Mouse (Mus musculus): ENCODE measurements around the gene Cacna1a. TPM values are rescaled to one million over a fixed set of nuclear protein-coding genes. Genes with fewer than 3 reads are reported as not detected.

Cacna1a gene
- total and polyA plus RNA-seq, 2 experiments from 2014 or later: 16.5 to 70.5 TPM

GRCm38 (mm10) chr8:84594099-84594780 lies 206.0 kb downstream of the Cacna1a start:
- Histone ChIP-seq H3K9me3 (ENCODE audit: low read length) (no peaks in the 10 kb centered on the region), H3K9ac (replicated peaks; ENCODE audit: low read length) (0 out of 2 replicates have a peak overlapping the region, but pooled peaks have one; percentile 5), H3K27me3 (ENCODE audit: insufficient read depth, low read length) (no peaks in the 10 kb centered on the region), H3K36me3 (ENCODE audit: insufficient read depth, low read length) (0 out of 2 replicates have a peak, but pooled peaks cover 9% of the 10 kb centered on the region), H3K4me2 (ENCODE audit: low read depth, low read length) (no peak overlapping the region), H3K4me1 (ENCODE audit: insufficient read depth, low read length) (no peaks in the 10 kb centered on the region), H3K27ac (peak overlapping the region; percentile 65), H3K4me3 (ENCODE audit: low read length) (no peak overlapping the region)
- ATAC-seq: peak; percentile 54
- WGBS: 57% methylated on average over 9 of the region's 9 CpGs
- DNase-seq (ENCODE audit: low spot score): peak; percentile 90
- peak; percentile 91 for TF ChIP-seq CTCF (IDR thresholded peaks at IDR 0.05; ENCODE audit: low read depth)

GRCm38 (mm10) chr8:84595648-84596047 lies 207.4 kb downstream of the Cacna1a start:
- no peak overlapping the region for H3K4me2 ChIP-seq (ENCODE audit: low read depth, low read length)
- WGBS: 21% methylated on average over 9 of the region's 9 CpGs
- no peak for ATAC-seq

GRCm38 (mm10) chr8:84599401-84599800 lies 211.2 kb downstream of the Cacna1a start:
- 87% methylated on average over 1 of the region's 1 CpGs for WGBS
- TF ChIP-seq CTCF (IDR thresholded peaks at IDR 0.05; ENCODE audit: low read depth): no peak
- DNase-seq (ENCODE audit: low spot score) (no peak), ATAC-seq (no peak)
- H3K27ac ChIP-seq: no peak overlapping the region
- peaks cover 3% of the 10 kb centered on the region; the same call in 1 of the 2 replicates for H3K36me3 ChIP-seq (ENCODE audit: insufficient read depth, low read length)
- no peak overlapping the region for H3K4me2 ChIP-seq (ENCODE audit: low read depth, low read length)
- no peak overlapping the region for H3K9ac ChIP-seq (replicated peaks; ENCODE audit: low read length)
- peaks cover 13% of the 10 kb centered on the region; the same call in 1 of the 2 replicates for H3K4me1 ChIP-seq (ENCODE audit: insufficient read depth, low read length)
- no peaks in the 10 kb centered on the region for H3K9me3 ChIP-seq (ENCODE audit: low read length)
- H3K27me3 ChIP-seq (ENCODE audit: insufficient read depth, low read length): no peaks in the 10 kb centered on the region
- H3K4me3 ChIP-seq (ENCODE audit: low read length): no peak overlapping the region

More at GRCm38 (mm10) chr8:84595648-84596047, 207.4 kb downstream of the Cacna1a start:
- peak; percentile 77 for TF ChIP-seq CTCF (IDR thresholded peaks at IDR 0.05; ENCODE audit: low read depth)
- Histone ChIP-seq H3K9me3 (ENCODE audit: low read length) (no peaks in the 10 kb centered on the region), H3K4me1 (ENCODE audit: insufficient read depth, low read length) (peaks cover 7% of the 10 kb centered on the region; the same call in 1 of the 2 replicates), H3K4me3 (ENCODE audit: low read length) (no peak overlapping the region), H3K9ac (replicated peaks; ENCODE audit: low read length) (no peak overlapping the region), H3K27me3 (ENCODE audit: insufficient read depth, low read length) (no peaks in the 10 kb centered on the region), H3K27ac (no peak overlapping the region), H3K36me3 (ENCODE audit: insufficient read depth, low read length) (0 out of 2 replicates have a peak, but pooled peaks cover 5% of the 10 kb centered on the region)
- peak; percentile 75 for DNase-seq (ENCODE audit: low spot score)

- TF ChIP-seq CTCF (IDR thresholded peaks at IDR 0.05; ENCODE audit: low read depth): no peak
- peaks cover 3% of the 10 kb centered on the region; the same call in 1 of the 2 replicates for H3K36me3 ChIP-seq (ENCODE audit: insufficient read depth, low read length)
- H3K9me3 ChIP-seq (ENCODE audit: low read length): no peaks in the 10 kb centered on the region
- DNase-seq (ENCODE audit: low spot score) (no peak), ATAC-seq (peak; percentile 32)
- no peaks in the 10 kb centered on the region for H3K27me3 ChIP-seq (ENCODE audit: insufficient read depth, low read length)
- peak overlapping the region; percentile 22; the same call in 1 of the 2 replicates for H3K9ac ChIP-seq (replicated peaks; ENCODE audit: low read length)
- no peak overlapping the region for H3K4me3 ChIP-seq (ENCODE audit: low read length)
- H3K4me2 ChIP-seq (ENCODE audit: low read depth, low read length): peak overlapping the region; percentile 47
- peaks cover 13% of the 10 kb centered on the region; the same call in 1 of the 2 replicates for H3K4me1 ChIP-seq (ENCODE audit: insufficient read depth, low read length)
- no peak overlapping the region for H3K27ac ChIP-seq
- 18% methylated on average over 26 of the region's 26 CpGs for WGBS
These were observed 212.2 kb downstream of the Cacna1a start for GRCm38 (mm10) chr8:84600311-84600907.

- no peak overlapping the region for H3K4me3 ChIP-seq (ENCODE audit: low read length)
- peak overlapping the region; percentile 13; the same call in 1 of the 2 replicates for H3K4me2 ChIP-seq (ENCODE audit: low read depth, low read length)
- H3K4me1 ChIP-seq (ENCODE audit: insufficient read depth, low read length): peaks cover 13% of the 10 kb centered on the region; the same call in 1 of the 2 replicates
- no peaks in the 10 kb centered on the region for H3K27me3 ChIP-seq (ENCODE audit: insufficient read depth, low read length)
- no peak for DNase-seq (ENCODE audit: low spot score)
- no peak overlapping the region for H3K9ac ChIP-seq (replicated peaks; ENCODE audit: low read length)
- no peak overlapping the region for H3K27ac ChIP-seq
- no peak for ATAC-seq
- WGBS: 17% methylated on average over 19 of the region's 19 CpGs
- no peaks in the 10 kb centered on the region for H3K9me3 ChIP-seq (ENCODE audit: low read length)
- TF ChIP-seq CTCF (IDR thresholded peaks at IDR 0.05; ENCODE audit: low read depth): no peak
- peaks cover 3% of the 10 kb centered on the region; the same call in 1 of the 2 replicates for H3K36me3 ChIP-seq (ENCODE audit: insufficient read depth, low read length)
These were observed 213.0 kb downstream of the Cacna1a start for GRCm38 (mm10) chr8:84601221-84601751.

- H3K27ac ChIP-seq: no peak overlapping the region
- no peaks in the 10 kb centered on the region for H3K27me3 ChIP-seq (ENCODE audit: insufficient read depth, low read length)
- ATAC-seq: no peak
- H3K4me1 ChIP-seq (ENCODE audit: insufficient read depth, low read length): no peaks in the 10 kb centered on the region
- WGBS: 33% methylated on average over 16 of the region's 16 CpGs
- peak; percentile 79 for DNase-seq (ENCODE audit: low spot score)
- H3K4me2 ChIP-seq (ENCODE audit: low read depth, low read length): no peak overlapping the region
- H3K9me3 ChIP-seq (ENCODE audit: low read length): no peaks in the 10 kb centered on the region
- no peak overlapping the region for H3K4me3 ChIP-seq (ENCODE audit: low read length)
- H3K9ac ChIP-seq (replicated peaks; ENCODE audit: low read length): no peak overlapping the region
- H3K36me3 ChIP-seq (ENCODE audit: insufficient read depth, low read length): peaks cover 8% of the 10 kb centered on the region; the same call in 1 of the 2 replicates
- peak; percentile 62 for TF ChIP-seq CTCF (IDR thresholded peaks at IDR 0.05; ENCODE audit: low read depth)
These were observed 226.4 kb downstream of the Cacna1a start for GRCm38 (mm10) chr8:84614512-84615223.

Measured in hindbrain, postnatal 0 days (tissue).